Mouse (Mus musculus) lung, postnatal 4 days (tissue): ENCODE measurements around the gene Olfr1106.

Experiments
- DNase-seq, 2 experiments: peaks; one replicate each; pipeline ENCODE4 v3.0.0; 2021

Gene Olfr1106

GRCm38 (mm10) chr2:87052173-87052572 lies at the start of gene Olfr1106:
Gene Olfr1106, minus strand, starts transcription at chr2:87052273.
- DNase-seq = no peak

GRCm38 (mm10) chr2:87095908-87096307 lies 43.8 kb upstream of the Olfr1106 start, which contains the start of gene Olfr1109:
Gene Olfr1109, minus strand, starts transcription at chr2:87096008.
- DNase-seq = no peak

GRCm38 (mm10) chr2:87075717-87076116 lies 23.6 kb upstream of the Olfr1106 start, which contains the start of gene Olfr1107:
Gene Olfr1107, minus strand, starts transcription at chr2:87075817.
- DNase-seq = no peak

GRCm38 (mm10) chr2:87036431-87036830 lies 15.6 kb downstream of the Olfr1106 start, which contains the start of gene Olfr1105:
Gene Olfr1105, minus strand, starts transcription at chr2:87036531.
- no peak for DNase-seq

GRCm38 (mm10) chr2:87026980-87027379 lies 25.1 kb downstream of the Olfr1106 start, which contains the start of gene Olfr1104:
Gene Olfr1104, minus strand, starts transcription at chr2:87027080.
- DNase-seq = no peak

GRCm38 (mm10) chr2:86998098-86998497 lies 54.0 kb downstream of the Olfr1106 start, which contains the start of gene Olfr1102:
Gene Olfr1102, plus strand, starts transcription at chr2:86998398.
- no peak for DNase-seq
